Mouse (Mus musculus) embryonic fibroblast, embryonic 13.5 days (primary cell): Measurements from ENCODE around the gene Id2. TPM values are rescaled to one million over a fixed set of nuclear protein-coding genes. Genes with fewer than 3 reads are reported as not detected.

Experiments used
- H3K27ac ChIP-seq: 2 replicates; pipeline ENCODE4 v1.5.1; 2012; ENCODE audit warnings: low read length, control low read depth, inconsistent platforms; ENCODE audit not compliant: insufficient read depth
- H3K4me1 ChIP-seq: 2 replicates; pipeline ENCODE4 v1.6.1; 2011; ENCODE audit warnings: low read length; ENCODE audit not compliant: control insufficient read depth, insufficient read depth
- H3K4me3 ChIP-seq: 2 replicates; pipeline ENCODE4 v1.5.1; 2011; ENCODE audit warnings: mild to moderate bottlenecking, control low read depth, low read length; ENCODE audit not compliant: insufficient read depth
- CTCF ChIP-seq: IDR thresholded peaks from 2 replicates; pipeline ENCODE4 v1.5.1; 2011; ENCODE audit warnings: mild to moderate bottlenecking, control low read depth, low read length, moderate library complexity, borderline replicate concordance; ENCODE audit not compliant: insufficient read depth
- POLR2A ChIP-seq: IDR thresholded peaks from 2 replicates; pipeline ENCODE4 v1.6.1; 2011; ENCODE audit warnings: low read depth, mild to moderate bottlenecking, control low read depth, low read length, moderate library complexity
- polyA plus RNA-seq: library from polyadenylated mRNA; stranded (reverse); fragments of >200 nt; gene quantifications from 2 replicates; pipeline ENCODE4 v1.2.4, GENCODE M21; 2011; ENCODE audit warnings: low read depth; ENCODE audit not compliant: missing spikeins, insufficient read length

Gene Id2
- polyA plus RNA-seq, 1 experiment = 73.0 TPM

GRCm38 (mm10) chr12:25109971-25110681 lies 13.2 kb upstream of the Id2 start:
- H3K4me1 ChIP-seq = peaks cover 5% of the 10 kb centered on the region
- H3K4me3 ChIP-seq = no peak overlapping the region
- 0 out of 2 replicates have a peak overlapping the region, but pooled peaks have one; percentile 9 for H3K27ac ChIP-seq
- TF ChIP-seq CTCF (no peak), POLR2A (no peak)

DNA sequence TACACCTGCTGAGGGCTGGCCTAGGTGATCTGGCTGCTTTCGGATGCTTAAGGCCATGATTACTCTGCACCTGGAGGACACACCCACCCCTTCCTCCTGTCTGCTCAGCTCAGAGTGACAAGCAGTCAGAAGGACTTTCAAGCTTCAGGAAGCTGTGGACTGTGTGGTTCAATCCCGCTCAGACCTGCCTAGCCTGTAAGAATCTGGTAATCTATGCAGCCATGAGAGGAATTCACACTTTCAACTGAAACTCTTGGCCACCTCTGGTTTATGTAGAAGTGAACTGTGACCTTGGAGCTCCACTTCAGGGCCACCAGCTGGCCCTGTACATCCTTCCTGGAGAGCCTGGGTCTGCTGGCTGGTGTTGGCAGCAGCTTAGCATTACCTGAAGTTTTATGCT lies 11.9 kb upstream of the Id2 start:
- Histone ChIP-seq H3K4me3 (no peak overlapping the region), H3K4me1 (peaks cover 5% of the 10 kb centered on the region), H3K27ac (no peak overlapping the region)
- TF ChIP-seq POLR2A (no peak), CTCF (no peak)

DNA sequence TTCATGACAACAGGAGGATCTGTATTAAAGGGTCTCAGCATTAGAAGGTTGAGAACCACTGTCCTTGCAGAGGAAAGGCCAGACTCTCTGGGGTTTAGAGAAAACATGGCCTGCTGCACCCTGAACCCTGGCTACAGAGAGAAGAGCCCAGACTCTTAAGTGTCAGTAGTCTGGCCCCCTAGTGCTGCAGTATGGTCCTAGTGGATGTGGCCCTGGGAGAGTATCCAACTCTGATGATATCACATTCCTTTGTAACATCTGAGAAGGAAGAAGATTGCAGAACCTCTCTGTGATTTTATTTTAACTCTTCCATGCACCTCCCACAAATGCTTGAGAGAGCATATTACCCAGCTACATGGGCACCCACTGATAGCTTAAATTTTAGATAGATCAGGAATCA lies 7.6 kb upstream of the Id2 start:
- Histone ChIP-seq H3K27ac (no peak overlapping the region), H3K4me3 (no peak overlapping the region), H3K4me1 (no peaks in the 10 kb centered on the region)
- TF ChIP-seq CTCF = no peak
- no peak for TF ChIP-seq POLR2A

DNA sequence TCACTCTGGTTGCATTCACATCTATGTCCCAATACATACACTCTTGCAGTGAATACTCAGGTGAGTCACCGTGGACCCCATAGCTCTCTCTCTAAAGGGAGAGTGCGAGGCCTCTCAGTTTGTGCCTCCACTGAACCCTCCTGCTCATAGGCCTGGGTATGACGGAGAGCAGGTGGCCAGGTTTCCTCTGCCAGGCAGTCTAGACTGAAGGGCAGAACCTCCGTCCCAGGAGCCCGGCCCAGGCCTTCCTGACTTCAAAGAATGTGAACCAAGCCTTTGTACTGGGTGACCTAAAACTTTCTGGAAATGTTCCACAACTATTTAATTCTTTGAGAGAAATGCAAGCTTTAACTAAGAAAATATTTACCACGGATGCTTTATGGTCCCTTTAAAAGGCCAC lies 7.0 kb upstream of the Id2 start:
- Histone ChIP-seq H3K27ac (no peak overlapping the region), H3K4me1 (no peaks in the 10 kb centered on the region), H3K4me3 (no peak overlapping the region)
- TF ChIP-seq CTCF = no peak
- no peak for TF ChIP-seq POLR2A

DNA sequence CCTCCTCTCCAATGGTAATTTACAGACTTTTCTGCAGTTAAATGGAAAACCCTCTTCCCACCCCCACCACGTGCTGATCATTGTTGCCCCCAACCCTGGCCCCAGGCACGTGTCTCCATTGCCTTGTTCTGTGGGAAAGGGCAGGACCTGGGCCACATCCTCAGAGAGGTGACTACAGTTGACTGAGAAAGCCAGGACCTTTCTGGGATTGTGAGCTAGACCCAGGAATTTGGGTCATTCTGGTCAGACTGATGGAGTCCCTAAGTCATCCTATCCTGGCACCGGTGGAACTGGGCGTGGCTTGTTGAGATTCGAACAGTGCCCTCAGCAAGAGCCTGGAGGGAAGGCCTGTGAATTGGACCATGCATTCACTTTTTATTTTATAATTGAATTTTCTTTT lies 4.4 kb upstream of the Id2 start:
- Histone ChIP-seq H3K27ac (no peak overlapping the region), H3K4me1 (no peaks in the 10 kb centered on the region), H3K4me3 (no peak overlapping the region)
- TF ChIP-seq POLR2A (no peak), CTCF (no peak)

DNA sequence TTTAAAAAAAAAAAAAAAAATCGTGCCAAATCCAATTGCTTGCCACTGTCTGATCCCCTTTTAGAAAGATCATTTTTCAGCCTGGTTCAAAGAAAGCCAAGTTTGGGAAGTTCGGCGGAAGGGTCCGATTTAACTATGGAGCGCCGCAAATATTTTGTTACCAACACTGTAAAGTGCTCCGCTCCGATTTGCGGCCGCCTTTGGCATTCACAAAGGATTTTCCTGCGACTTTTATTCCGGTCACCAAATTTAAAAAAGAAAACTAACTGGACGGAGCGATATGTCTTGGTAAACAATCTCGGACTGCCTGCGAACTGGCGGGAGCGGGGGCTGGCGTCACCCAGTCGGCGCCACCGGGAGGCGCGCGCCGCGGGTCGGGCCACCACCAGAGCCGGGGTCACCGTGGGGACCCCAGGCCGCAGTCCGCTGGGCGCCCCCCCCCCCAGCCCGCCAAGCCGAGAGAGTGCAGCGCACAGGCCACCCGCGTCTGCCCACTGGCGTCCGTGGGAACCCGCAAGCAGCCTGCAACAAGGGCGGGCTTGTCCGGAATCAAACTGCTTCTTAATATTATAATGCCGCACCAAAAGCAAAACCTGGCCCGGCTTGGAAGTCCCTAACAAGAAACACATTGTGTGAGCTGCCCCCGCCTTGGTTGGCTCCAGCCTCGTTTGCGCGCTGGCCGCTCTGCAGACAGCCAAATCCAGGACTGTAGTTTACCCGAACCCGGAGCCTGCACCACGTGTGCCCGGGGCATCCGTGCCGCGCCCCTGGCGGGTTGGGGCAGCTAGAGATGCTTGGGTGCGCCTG lies 3.7 kb upstream of the Id2 start:
- Histone ChIP-seq H3K27ac (peak overlapping the region; percentile 11), H3K4me3 (peak overlapping the region; percentile 46), H3K4me1 (no peaks in the 10 kb centered on the region)
- TF ChIP-seq CTCF (no peak), POLR2A (no peak)

GRCm38 (mm10) chr12:25099563-25100408 lies 2.8 kb upstream of the Id2 start:
- peak overlapping the region; percentile 46 for H3K4me3 ChIP-seq
- TF ChIP-seq CTCF (no peak), POLR2A (0 out of 2 replicates have a peak, but pooled peaks have one; percentile 13)
- H3K4me1 ChIP-seq = no peaks in the 10 kb centered on the region
- H3K27ac ChIP-seq = peak overlapping the region; percentile 11

- H3K4me1 ChIP-seq = no peaks in the 10 kb centered on the region
- peak overlapping the region; percentile 11 for H3K27ac ChIP-seq
- TF ChIP-seq CTCF (no peak), POLR2A (no peak)
- H3K4me3 ChIP-seq = peak overlapping the region; percentile 46
These were observed 2.3 kb upstream of the Id2 start for GRCm38 (mm10) chr12:25099313-25099562.

DNA sequence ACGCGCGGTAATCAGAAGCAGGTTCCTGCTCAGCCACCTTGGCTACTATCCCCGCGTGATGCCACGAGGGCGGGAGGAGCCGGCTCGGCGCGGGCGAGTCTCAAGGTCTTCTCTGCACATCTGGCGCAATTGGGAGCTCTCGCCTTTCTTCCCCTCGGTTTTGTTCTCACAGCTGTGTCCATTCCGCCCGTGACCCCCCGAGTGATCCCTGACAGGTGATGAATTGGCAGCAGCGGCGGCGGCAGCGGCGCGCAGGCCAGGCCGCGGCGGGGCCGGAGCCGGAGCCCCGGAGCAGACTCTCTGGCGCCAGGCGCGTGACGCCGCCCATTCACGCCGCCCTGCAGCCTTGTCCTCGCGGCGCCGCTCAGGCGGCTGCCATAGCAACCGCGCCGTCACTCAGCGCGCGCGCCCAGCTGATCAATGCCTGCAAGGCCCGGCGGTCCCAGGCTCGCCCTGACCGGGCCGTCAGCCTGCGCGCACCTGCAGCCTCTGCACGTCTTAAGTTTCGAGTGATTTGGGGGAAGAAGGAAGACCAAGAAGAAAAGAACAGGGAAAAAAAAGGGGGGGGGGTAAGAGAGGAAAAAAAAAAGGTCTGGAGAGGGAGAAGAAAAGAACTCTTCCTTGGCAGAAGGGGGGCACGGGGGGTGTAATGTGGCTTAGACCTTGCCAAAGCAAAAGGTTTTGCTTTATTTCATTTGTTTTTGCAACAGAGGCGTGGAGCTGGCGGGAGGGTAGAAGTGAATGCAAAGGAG lies 1.8 kb upstream of the Id2 start:
- peak overlapping the region; percentile 82 for H3K27ac ChIP-seq
- no peaks in the 10 kb centered on the region for H3K4me1 ChIP-seq
- TF ChIP-seq POLR2A (peak; percentile 47), CTCF (no peak)
- H3K4me3 ChIP-seq = peak overlapping the region; percentile 46

DNA sequence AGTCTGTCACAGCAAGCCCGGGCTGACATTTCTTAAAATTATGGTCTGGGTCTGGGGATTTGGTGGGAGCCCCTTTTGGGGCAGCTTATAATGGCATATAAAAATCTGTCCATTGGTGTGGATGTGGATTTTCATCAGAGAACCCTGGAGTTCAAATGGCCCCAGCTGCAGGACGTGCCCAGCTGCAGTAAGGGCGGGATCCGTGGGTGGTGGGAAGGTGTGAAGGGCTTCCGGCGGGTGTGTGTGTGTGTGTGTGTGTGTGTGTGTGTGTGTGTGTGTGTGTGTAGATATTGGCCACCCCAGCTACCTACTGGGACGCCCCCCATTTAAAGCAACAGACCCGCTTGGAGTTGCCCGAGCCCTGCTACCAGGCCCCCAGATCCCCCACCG lies 1.2 kb upstream of the Id2 start:
- TF ChIP-seq POLR2A (no peak), CTCF (no peak)
- H3K4me1 ChIP-seq = no peaks in the 10 kb centered on the region

More for the DNA sequence above, 1.2 kb upstream of the Id2 start:
- Histone ChIP-seq H3K27ac (peak overlapping the region; percentile 82), H3K4me3 (peak overlapping the region; percentile 31)
